Mouse (Mus musculus) limb, embryonic 14.5 days (tissue): ENCODE data around the gene Proser2. TPM values are rescaled to one million over a fixed set of nuclear protein-coding genes. Genes with fewer than 3 reads are reported as not detected.

Source experiments
- ATAC-seq: fragments of 200-750 bp; cut with Nextera tagmentation; 2 replicates; pipeline ENCODE4 v1.8.0; 2017; ENCODE audit warnings: low read depth, moderate number of reproducible peaks, moderate TSS enrichment; ENCODE audit not compliant: low FRiP score
- DNase-seq: peaks from one replicate; pipeline ENCODE4 v3.0.0-alpha.2; 2015; ENCODE audit warnings: low spot score
- H3K27ac ChIP-seq: fragments of 300-500 bp; sonication (generic); replicated peaks from 2 replicates; pipeline ENCODE4 v1.5.1; 2014; ENCODE audit warnings: low read depth, mild to moderate bottlenecking, low read length, moderate library complexity, mixed read lengths
- H3K27me3 ChIP-seq: fragments of 300-500 bp; sonication (generic); 2 replicates; pipeline ENCODE4 v1.6.1; 2014; ENCODE audit warnings: low read length, mixed read lengths; ENCODE audit not compliant: control insufficient read depth, insufficient read depth
- H3K36me3 ChIP-seq: fragments of 300-500 bp; sonication (generic); 2 replicates; pipeline ENCODE4 v1.6.1; 2014; ENCODE audit warnings: mild to moderate bottlenecking, low read length, moderate library complexity, mixed read lengths; ENCODE audit not compliant: control insufficient read depth, insufficient read depth
- H3K4me1 ChIP-seq: fragments of 300-500 bp; sonication (generic); 2 replicates; pipeline ENCODE4 v1.6.1; 2014; ENCODE audit warnings: antibody characterized with exemption, low read length, mixed read lengths; ENCODE audit not compliant: control insufficient read depth, insufficient read depth
- H3K4me2 ChIP-seq: fragments of 300-500 bp; sonication (generic); replicated peaks from 2 replicates; pipeline ENCODE4 v1.6.1; 2014; ENCODE audit warnings: low read depth, mild to moderate bottlenecking, low read length, moderate library complexity; ENCODE audit not compliant: severe bottlenecking
- H3K4me3 ChIP-seq: fragments of 300-500 bp; sonication (generic); replicated peaks from 2 replicates; pipeline ENCODE4 v1.5.1; 2014; ENCODE audit warnings: low read length
- H3K9ac ChIP-seq: fragments of 300-500 bp; sonication (generic); 2 replicates; pipeline ENCODE4 v1.6.1; 2014; ENCODE audit warnings: mild to moderate bottlenecking, low read depth, low read length, moderate library complexity; ENCODE audit not compliant: severe bottlenecking
- H3K9me3 ChIP-seq: fragments of 300-500 bp; sonication (generic); 2 replicates; pipeline ENCODE4 v1.6.1; 2016; ENCODE audit warnings: low read length; ENCODE audit not compliant: control insufficient read depth
- POLR2A ChIP-seq: fragments of 200-500 bp; IDR thresholded peaks from 2 replicates; pipeline ENCODE4 v1.8.0; 2012; ENCODE audit warnings: inconsistent platforms, mild to moderate bottlenecking, moderate library complexity, borderline replicate concordance; ENCODE audit not compliant: insufficient read depth, insufficient read length; ENCODE audit errors: extremely low read depth
- WGBS: fragments of 180-500 bp; shearing (Covaris S2); extraction: QIAGEN DNeasy Blood & Tissue Kit; methylation state at CpG from one replicate; pipeline ENCODE4 v1.1.7; 2014; 5-methylcytosine and 5-hydroxymethylcytosine counted together
- polyA plus RNA-seq, 2 experiments: library from polyadenylated mRNA; depleted of rRNA in 1 of 2; stranded (reverse) in 1 of 2; unstranded in 1 of 2; fragments of >200 nt; fragmentation: Nextera tagmentation in 1 of 2; extraction: Ambion mirVana in 1 of 2; gene quantifications; 2 replicates each; pipeline versions ENCODE4 v1.2.1 to v1.2.3; 2012 to 2014

The Proser2 gene
- polyA plus RNA-seq, 2 experiments, result 7.6 to 10.5 TPM

GRCm38 (mm10) chr2:6059291-6059690, 70.7 kb downstream of the Proser2 start:
- H3K4me3 ChIP-seq, result no peak overlapping the region
- H3K9ac ChIP-seq, result no peak overlapping the region
- ATAC-seq (no peak), DNase-seq (no peak)
- H3K4me2 ChIP-seq, result no peak overlapping the region
- no peaks in the 10 kb centered on the region for H3K4me1 ChIP-seq
- H3K27me3 ChIP-seq, result no peaks in the 10 kb centered on the region
- no peak for TF ChIP-seq POLR2A
- peaks cover 30% of the 10 kb centered on the region for H3K36me3 ChIP-seq
- no peaks in the 10 kb centered on the region for H3K9me3 ChIP-seq
- 84% methylated on average over 2 of the region's 2 CpGs for WGBS
- H3K27ac ChIP-seq, result no peak overlapping the region

GRCm38 (mm10) chr2:6056518-6056917, 73.5 kb downstream of the Proser2 start:
- TF ChIP-seq POLR2A, result no peak
- Histone ChIP-seq H3K9me3 (no peaks in the 10 kb centered on the region), H3K4me2 (no peak overlapping the region), H3K4me1 (no peaks in the 10 kb centered on the region), H3K27ac (no peak overlapping the region), H3K36me3 (peaks cover 42% of the 10 kb centered on the region), H3K4me3 (no peak overlapping the region), H3K9ac (no peak overlapping the region), H3K27me3 (no peaks in the 10 kb centered on the region)
- ATAC-seq, result no peak
- DNase-seq, result no peak
- 90% methylated on average over 3 of the region's 3 CpGs for WGBS

GRCm38 (mm10) chr2:6055466-6055865, 74.5 kb downstream of the Proser2 start:
- no peak overlapping the region for H3K4me3 ChIP-seq
- 94% methylated on average over 11 of the region's 11 CpGs for WGBS
- no peaks in the 10 kb centered on the region for H3K27me3 ChIP-seq
- no peaks in the 10 kb centered on the region for H3K4me1 ChIP-seq
- H3K9ac ChIP-seq, result no peak overlapping the region
- H3K27ac ChIP-seq, result no peak overlapping the region
- DNase-seq (no peak), ATAC-seq (no peak)
- TF ChIP-seq POLR2A, result no peak
- H3K4me2 ChIP-seq, result no peak overlapping the region
- no peaks in the 10 kb centered on the region for H3K9me3 ChIP-seq
- peaks cover 53% of the 10 kb centered on the region for H3K36me3 ChIP-seq

GRCm38 (mm10) chr2:6049018-6049417, 81.0 kb downstream of the Proser2 start:
- DNase-seq (no peak), ATAC-seq (no peak)
- Histone ChIP-seq H3K36me3 (peaks cover 59% of the 10 kb centered on the region), H3K4me1 (no peaks in the 10 kb centered on the region), H3K9ac (no peak overlapping the region), H3K27ac (no peak overlapping the region), H3K27me3 (no peaks in the 10 kb centered on the region), H3K4me3 (no peak overlapping the region), H3K4me2 (no peak overlapping the region), H3K9me3 (no peaks in the 10 kb centered on the region)
- 89% methylated on average over 3 of the region's 3 CpGs for WGBS
- no peak for TF ChIP-seq POLR2A

- Histone ChIP-seq H3K27me3 (no peaks in the 10 kb centered on the region), H3K4me2 (no peak overlapping the region), H3K9me3 (no peaks in the 10 kb centered on the region), H3K4me3 (no peak overlapping the region), H3K4me1 (no peaks in the 10 kb centered on the region), H3K27ac (no peak overlapping the region), H3K9ac (no peak overlapping the region), H3K36me3 (peaks cover 63% of the 10 kb centered on the region)
- ATAC-seq, result no peak
- WGBS, result 89% methylated on average over 4 of the region's 4 CpGs
- TF ChIP-seq POLR2A, result no peak
- no peak for DNase-seq
These were observed 81.4 kb downstream of the Proser2 start for GRCm38 (mm10) chr2:6048570-6048969.

Other genes starting within 250 kb of the Proser2 start
- 222 and 262 TPM in 2 replicates for gene Sec61a2, start 234.8 kb downstream of the Proser2 start, polyA plus RNA-seq (2012; rRNA removed)
- 79.1 and 90.1 TPM in 2 replicates for gene Sec61a2, start 234.8 kb downstream of the Proser2 start, polyA plus RNA-seq (2014; fragmentation: Nextera tagmentation; extraction: Ambion mirVana)
- 9.4 TPM in 2 replicates for gene Dhtkd1, start 187.4 kb downstream of the Proser2 start, polyA plus RNA-seq (2012; rRNA removed)
- 3.5 and 3.6 TPM in 2 replicates for gene Dhtkd1, start 187.4 kb downstream of the Proser2 start, polyA plus RNA-seq (2014; fragmentation: Nextera tagmentation; extraction: Ambion mirVana)
- gene Upf2, start 178.7 kb downstream of the Proser2 start, polyA plus RNA-seq (2012; rRNA removed), result 12.5 and 17.0 TPM in 2 replicates
- gene Upf2, start 178.7 kb downstream of the Proser2 start, polyA plus RNA-seq (2014; fragmentation: Nextera tagmentation; extraction: Ambion mirVana), result 12.1 and 13.0 TPM in 2 replicates
- 4.3 and 4.8 TPM in 2 replicates for gene Echdc3, start 82.8 kb upstream of the Proser2 start, polyA plus RNA-seq (2012; rRNA removed)
- 5.0 and 5.7 TPM in 2 replicates for gene Echdc3, start 82.8 kb upstream of the Proser2 start, polyA plus RNA-seq (2014; fragmentation: Nextera tagmentation; extraction: Ambion mirVana)
- gene Usp6nl, start 192.5 kb upstream of the Proser2 start, polyA plus RNA-seq (2012; rRNA removed), result 11.8 and 11.9 TPM in 2 replicates
- gene Usp6nl, start 192.5 kb upstream of the Proser2 start, polyA plus RNA-seq (2014; fragmentation: Nextera tagmentation; extraction: Ambion mirVana), result 7.5 and 11.5 TPM in 2 replicates